Mouse (Mus musculus) WW6 (cell line): ENCODE measurements around the gene Prkacb.
A peak's percentile ranks its signal among the peaks of the same experiment; 100 is the strongest.

ENCODE experiments used
- DNase-seq: peaks from one replicate; pipeline ENCODE4 v3.0.0-alpha.2; 2013; ENCODE audit warnings: low read depth, low spot score

The Prkacb gene

DNA sequence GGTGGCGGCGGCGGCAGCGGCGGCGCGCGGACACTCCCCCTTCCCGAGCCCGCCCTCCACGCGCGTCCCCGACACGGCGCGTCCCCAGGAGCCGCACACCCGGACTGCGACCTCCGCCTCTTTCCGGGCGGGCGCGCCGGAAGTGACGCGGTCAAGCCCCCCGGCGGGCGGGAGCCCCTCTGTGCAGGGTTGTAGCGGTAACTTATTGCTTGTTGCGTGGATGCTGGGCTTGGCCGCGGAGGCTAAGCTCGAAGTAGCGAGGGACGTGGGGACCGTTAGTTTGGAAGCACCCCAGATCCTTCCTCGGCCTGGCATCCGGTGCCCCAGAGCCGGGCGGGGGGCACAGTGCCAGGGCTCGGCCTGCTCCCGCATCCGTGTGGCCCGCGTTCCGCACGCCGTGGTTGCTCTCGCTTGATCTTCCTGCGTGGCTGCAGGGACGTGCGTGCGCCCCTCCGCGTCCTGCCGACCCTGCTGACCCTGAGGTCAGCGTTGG, at the start of gene Prkacb:
TSS of gene Prkacb (minus strand) at position 90 of the 493 bp plus-strand sequence.
- DNase-seq = peak; percentile 62

DNA sequence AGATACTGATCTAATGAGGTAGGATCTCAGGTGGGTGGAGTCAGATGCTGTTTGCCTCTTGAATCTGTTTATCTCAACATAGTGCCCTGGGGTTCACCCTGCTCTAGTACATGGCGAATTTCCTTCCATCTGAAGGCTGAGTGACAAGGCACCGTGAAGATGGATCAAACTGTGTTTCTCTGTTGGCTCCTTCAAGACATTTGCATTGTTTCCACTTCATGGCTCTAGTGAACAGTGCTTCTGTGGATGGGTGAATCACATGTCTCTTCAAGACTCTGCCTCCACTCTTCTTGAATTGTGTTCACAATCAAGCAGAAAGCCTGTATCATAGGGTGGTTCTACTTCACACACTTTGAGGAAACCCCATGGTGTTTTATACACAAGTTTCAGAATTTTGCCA, 47.5 kb upstream of the Prkacb start:
- no peak for DNase-seq

DNA sequence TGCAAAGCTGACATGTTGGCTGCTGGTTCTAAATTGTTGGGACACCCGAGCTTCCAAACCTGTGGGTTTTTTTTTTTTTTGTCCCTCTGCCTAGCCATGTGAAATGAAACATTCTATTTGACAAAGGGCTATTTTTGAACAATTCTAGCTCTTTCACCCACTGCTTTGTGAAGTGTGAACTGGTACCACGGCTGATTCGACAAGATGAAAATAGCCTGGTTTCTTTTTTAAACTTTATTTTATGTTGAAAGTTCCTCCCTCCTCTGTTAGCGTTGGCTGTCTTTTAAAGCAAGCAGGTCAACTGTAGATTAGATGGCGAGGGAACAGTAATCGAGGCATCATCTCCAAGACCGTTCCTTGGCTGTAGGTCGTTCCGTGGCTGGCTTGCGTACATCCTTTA, 44.6 kb upstream of the Prkacb start:
- no peak for DNase-seq

DNA sequence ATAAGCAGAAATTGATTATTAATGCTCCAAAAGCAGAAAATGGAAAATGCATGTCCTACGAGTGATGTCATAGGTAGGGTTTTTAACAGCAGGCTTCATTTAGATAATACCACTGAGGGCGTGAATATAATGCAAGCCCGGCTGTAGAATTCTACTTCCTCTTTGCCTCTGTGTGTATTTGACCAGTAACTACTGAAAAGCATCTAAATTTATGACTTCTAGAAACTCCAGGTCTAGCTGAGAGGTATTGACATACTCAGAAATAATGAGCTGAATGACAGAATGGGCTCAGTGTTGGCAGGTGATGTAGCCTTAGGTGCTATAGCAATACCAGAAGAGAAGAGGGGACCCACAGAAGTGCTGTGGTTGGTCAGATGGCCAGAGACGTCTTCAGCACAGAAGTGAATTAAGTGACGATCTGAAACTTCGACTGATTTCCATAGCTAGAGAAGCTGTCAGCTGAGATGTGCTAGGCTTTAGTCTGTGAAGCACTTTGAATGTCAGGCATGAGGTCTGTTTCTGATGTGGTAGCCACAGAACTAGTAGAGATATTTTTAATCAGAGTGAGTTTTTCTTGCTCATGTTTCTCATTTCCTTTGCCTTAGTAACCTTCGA, 41.8 kb upstream of the Prkacb start:
- DNase-seq = no peak

DNA sequence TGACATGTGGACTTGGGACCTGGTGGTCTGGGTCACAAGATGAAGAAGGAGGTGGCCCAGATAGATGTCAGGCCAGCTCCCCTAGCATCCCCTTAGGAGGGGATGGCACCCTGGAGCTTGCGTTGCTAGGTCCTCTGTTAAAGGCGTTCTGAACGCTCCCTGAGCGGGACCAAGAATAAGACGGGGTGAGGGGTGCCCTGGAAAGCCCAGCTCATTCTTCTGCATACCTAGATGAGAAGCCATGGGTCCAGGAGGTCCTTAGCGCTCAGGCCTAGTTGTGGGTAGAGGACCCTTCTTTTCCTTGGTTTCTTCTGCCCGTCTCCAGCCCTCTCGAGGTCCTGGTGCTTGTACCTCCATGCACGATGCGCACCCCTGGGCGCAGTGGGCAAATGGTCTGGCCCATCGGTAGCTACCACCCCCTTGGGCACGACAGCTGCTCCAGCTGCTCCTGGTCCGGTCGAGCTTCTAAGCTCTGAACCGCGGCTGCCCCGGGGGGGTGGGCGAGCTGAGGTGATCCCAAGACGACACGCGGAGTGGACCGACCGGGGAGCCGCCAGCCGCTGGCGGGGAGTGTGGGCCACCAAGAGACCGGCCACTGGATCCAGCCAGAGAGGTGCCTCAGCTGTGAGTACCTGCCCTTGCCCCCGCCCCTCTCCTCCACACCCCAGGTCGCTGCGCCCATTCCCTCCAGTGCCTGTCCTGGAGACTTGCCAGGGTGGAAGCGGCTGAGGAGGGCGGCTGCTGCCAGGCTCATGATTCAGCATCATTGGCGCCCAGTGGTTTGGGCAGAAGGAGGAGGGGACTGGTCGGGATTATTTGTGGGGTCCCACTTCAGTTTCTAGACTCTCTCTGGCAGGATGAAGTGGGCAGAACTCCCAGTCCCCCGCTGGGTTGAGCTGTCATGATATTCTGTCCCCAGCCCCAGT, 39.4 kb upstream of the Prkacb start, which contains the start of gene Ttll7:
TSS of gene Ttll7 (plus strand) at position 402 of the 926 bp plus-strand sequence.
- peak; percentile 60 for DNase-seq

DNA sequence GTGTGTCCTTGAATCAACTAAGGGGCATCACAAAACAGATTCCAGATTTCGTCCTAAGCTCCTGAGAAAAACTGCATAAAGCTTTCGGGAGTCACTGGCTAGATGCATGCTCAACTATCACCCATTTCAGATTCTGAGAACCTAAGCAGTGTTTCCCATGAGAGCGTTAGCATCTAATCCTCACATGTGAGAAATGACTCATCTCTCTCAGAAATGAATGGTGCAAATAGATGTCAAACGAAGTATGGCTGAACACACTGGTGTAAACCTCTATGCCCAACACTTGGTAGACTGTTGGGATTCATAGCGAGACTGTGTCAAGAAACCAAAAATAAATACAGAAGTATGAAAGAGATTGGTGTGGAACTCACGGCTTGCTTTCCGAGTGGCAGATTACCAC, 36.6 kb upstream of the Prkacb start:
- no peak for DNase-seq

DNA sequence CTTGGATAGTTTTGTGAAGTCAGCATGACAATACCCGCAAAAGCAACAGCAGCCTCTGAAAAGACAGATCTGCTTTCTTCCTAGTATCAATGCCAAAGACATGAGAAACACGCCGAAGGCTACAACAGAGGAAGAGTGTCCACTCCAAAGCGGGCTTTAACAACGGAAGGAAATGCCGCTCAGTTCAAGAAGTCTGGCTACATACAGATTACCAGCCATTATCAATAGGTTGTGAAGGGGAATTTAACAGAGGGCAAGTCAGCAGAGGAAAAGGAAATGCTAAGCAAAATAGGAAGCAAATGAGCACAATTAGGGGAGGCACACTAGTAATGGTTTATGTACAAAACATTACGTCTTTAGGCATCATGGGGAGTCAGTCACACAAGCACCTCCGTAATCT, 35.3 kb upstream of the Prkacb start:
- DNase-seq = no peak

DNA sequence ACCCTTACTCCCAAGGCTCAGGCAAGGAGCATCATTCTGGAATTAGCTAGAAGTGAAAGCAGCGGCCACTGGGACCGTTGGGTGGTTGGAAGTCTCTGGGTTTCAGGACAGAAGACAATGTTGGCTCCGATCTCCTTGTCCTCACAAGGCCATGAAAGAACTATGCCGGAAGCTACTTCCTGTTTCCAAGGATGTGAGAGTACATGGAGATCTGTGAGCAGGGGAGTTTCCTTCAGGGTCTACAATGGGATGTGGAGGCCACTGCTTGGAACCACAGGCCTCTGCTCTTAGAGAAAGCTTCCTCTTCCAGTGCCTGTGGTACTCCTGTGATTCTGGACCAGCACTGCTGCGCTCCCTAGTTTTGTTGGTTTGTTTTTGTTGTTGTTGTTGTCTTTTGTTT, 33.4 kb upstream of the Prkacb start:
- no peak for DNase-seq

DNA sequence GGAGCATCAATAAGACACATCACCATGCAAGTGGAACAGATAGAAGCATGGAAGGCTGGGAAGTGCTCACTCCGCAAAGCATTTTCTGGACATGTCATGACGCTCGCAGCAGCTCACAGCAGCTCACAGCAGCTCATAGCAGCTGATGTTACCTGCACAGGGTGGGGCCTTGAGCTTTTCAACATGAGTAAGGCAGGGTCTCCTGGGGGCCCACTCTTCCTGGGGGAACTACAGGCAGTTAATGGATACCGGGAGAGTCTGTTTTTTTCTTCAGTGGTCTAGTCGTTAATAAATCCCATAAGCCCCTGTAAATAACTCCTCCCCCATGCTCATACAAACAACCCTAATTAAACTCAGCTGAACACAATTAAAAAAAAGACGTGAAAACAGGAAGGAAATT, 30.7 kb upstream of the Prkacb start:
- no peak for DNase-seq

DNA sequence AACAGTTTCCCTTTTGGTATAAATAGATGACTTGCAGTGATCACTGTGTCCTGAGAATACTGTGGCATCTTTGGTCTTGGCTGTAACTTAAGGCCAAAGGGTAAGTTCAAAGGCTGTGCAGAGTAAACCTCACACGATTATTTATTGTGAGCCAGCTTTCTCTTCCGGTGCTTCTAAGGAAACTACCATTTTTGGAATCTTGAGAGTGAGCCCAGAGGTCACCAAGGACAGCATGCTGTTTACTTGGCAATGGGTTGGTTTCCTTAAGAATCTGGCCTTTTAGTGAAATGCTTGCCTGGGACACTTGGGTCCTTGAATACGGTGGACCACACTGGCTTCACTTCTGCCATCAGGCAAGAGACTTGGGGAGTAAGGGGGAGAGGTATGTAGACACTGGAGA, 30.0 kb upstream of the Prkacb start:
- DNase-seq = no peak

DNA sequence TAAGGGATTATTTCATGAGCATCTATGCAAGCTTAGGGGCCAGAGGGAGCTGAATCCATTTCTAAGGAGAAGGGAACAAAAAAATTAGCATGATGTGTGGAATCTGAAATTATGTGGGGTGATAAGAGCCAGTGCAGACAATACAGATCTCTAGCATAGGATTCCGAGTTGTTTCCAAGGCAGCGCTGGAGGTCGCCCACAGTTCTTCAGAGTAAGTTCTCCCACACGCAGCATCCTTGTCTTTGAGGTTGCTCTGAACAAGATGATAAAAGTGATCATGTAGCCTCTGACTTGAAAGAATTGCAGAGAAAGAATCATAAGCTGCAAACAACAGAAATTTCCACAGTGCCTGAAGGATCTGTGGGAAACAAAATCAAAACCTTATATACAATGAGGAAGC, 7.9 kb upstream of the Prkacb start:
- DNase-seq = no peak

DNA sequence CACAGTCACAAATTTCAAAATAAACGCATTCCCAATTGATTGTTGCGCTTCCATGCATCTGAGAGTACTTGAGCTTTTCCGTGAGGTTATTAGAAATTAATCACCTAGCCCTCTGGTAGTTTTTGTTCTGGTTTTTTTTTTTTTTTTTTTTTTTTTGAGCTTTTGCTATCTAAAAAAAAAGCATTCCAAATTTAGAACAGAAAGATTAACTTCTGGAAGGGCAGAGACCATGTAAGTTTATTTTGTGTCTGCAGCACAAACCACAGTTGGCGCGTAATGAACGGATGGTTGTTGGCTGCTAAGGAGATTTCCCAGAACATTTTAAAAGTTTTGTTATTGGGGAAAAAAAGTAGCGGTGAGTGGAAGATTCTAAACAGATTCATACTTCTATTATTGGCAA, 834 bp upstream of the Prkacb start:
- no peak for DNase-seq

DNA sequence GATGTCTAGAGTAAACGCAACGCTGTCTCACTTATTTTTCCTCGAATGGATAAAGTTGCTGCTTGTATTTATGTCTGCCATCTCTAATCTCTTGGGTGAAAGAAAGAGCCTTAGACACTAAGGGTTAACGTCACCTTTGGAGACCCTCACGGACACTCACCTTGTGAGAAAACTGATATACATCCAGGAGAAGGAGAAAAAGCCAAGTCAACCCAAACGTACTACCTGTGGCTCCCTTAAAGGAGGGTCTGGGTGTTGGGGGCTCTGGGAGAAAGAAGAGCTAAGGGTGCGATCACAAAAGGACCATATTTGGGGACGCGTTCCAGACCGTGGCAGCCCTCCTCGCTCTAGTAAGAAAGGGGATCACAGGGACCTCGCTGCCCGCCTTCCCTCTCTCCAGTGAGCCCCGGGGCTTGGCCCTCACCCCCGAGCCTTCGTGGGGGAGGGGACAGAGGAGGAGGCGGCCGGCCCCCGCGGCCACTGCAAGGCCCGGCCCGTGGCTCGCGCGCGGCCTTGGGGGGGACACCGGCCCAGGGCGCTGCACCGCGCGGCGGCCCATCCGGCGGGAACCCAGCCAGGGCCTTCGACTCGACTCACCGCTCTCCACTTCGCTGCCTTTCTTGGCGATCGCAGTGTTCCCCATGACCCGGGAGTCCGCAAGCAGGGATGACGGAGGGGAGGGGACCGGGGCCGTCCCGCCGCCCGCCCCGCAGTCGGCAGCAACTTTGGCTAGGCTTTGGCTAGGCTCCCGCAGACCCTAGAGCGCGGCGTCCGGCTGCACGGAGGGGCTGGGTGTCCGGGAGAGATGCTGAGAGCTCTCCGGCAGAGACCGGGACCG, 530 bp downstream of the Prkacb start:
- DNase-seq = peak; percentile 7

DNA sequence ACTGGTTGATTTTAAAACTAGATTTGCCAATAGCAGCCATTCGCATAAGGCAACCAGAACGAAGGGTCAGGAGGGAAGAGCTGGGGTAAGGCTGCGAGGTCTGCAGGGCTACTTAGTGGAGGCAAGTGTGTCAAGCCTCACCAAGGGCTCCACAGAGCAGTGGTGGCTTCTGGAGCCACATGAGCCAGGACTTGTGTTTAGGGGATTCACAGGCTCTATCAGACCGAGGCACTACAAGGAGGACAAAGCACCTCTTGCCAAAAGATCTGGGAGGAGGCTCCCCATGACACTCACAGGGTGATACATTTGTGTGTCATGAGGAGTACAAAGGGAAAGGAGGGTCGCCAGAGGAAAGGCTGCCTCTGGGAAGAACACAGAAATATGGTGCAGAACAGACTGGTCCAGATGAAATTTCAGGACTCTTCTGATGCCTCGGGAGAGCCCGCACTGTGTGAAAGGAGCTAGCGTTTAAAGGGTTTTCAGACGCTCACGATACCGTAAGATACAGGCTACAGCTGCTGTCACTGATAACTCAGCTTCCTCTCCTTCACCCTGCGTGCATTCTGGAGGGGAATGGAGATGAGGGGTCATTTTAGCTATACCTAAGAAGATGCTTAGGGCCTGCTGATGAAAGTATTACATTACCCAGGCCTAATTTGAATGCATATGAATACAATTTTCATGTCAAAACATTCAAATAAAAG, 19.1 kb downstream of the Prkacb start:
- DNase-seq = no peak

DNA sequence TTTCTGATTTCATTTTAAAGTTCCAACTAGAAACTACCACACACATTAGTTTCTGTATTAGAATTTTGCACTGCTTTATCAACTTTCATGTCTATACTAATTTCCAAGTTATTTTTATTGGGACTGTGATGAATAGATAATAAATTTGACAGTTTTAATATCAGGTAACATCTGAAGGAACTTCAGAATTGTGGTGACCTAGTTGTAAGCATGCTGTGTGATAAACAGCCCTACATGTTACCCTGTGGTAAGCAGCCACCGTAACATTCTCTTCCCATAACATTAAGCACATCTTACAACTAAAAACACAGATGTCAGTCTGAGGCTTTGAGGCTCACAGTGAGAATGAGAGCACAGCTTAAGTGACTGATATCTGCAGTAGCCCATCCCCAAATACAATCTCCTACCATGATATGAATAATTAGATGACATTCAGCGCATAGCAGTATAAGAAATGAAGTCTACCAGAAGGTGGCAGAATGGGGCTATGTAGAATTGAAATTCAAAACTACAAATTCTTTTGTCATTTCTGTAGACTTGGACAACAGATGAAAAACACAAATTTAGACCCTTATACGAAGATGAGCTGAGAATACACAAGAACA, 20.5 kb downstream of the Prkacb start:
- DNase-seq = no peak

DNA sequence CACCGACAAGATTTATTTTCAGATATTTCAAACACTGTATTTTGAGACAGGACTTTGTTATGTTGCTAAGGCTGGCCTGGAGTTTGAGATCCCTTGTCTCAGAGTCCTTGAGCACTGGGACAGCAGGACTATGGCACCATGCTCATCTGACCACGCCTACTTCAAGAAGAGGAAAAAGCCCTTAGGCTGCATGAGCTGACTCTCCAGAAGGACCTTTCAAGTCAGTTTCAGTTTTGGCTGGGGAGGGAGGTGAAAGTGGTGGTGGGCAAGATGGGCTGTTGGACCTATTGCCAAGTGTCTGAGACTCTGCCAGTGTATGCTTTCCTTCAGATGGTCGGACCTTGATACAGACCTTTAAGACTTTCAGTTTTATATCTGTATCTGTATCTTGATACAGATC, 28.6 kb downstream of the Prkacb start:
- no peak for DNase-seq

DNA sequence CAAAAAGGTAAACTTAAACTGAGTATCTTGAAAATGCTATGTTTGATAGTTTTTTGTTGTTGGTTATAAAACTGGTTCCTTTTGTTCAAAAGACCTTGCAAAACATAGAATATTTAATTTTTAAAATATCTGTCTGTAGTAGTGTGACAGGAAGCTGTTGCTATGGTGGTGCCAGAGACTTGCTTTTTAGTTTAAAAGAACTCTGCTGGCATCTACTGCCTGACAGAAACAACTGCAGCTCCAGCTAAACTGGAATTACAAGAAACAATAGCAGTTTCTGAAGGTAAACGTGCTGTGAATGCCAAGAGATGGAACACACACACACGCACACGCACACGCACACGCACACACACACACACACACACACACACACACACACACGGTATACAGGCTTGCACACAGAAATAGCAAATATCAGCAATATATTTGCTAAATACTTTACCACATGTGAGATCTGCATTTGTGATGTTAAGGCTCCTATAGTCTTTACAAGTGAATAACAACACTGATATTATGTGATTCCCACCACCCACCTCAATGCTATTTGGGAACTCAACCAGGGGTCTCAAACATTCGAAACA, 29.1 kb downstream of the Prkacb start:
- DNase-seq = no peak

DNA sequence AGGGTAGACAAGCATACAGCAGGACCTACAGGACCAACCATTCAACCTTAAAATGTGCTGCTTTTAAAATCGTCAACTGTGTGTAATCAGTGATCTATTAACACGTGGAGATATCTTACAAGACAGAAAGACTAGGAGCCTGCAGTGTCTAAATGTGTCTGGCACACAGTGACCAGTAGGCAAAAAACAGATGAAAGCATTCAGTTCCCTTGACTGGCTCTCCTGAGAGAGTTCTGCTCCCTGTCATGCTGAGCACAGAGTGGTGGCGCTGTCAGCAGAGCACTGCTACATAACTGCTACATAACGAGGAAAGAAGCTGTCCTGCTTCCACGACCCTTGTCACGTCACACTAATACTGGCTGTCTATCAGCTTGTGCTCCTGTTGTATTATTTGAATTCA, 30.2 kb downstream of the Prkacb start:
- DNase-seq = no peak

DNA sequence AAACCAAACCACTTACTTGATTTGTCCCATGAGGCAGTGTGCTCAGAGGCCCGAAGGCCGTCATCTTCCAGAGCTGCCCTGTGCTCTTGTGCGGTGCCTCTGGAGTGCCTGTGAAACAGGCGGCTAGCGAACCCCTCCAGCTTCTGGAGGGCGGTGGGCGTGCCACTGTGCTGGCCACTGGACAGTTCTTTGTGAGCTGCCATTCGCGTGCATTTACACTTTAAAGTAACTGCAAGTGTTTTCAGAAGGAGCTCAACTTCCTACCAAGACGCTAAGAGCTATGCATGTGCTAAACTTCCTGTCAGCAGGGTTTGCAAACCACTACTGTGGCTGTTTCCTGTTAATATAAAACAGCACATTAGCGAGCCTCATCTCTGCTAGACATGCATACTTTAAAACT, 31.7 kb downstream of the Prkacb start:
- DNase-seq = no peak

DNA sequence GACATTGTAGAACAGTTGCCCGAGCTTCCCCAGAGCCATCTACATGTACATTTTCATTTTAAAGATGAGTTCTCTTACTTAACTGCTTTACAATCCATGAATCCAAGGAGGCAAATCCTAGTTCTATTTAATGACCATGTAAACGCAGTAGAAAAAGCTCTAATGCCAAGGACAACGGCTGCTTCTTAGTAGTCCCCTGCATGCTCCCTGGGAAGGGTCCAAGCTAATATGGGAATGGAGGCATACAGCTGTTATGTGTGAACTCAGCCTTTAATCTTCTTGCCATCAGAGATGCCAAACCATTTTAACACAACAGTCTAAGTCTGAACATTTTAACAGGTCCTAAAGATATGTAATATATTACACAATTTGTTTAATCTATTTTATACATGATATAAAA, 32.5 kb downstream of the Prkacb start:
- no peak for DNase-seq

DNA sequence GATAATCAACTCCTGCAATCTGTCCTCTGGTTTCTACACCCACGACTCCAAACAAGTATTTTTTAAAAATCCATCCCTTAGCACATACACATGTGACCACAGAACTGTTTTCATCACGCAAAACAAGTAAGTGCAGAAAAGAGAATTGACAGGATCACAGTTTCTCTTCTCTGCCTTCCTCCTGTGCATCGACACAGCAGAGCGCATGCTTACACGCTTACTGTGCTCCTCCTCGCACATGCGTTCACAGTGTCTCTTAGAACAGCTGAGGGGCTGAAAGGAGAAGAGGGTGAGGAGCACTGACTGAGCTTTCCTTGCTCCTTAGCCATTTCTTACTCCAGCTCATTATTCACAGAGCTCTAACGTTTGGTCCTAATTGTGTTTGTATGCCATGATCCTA, 33.9 kb downstream of the Prkacb start:
- DNase-seq = no peak
